11 mouse cellular contexts compared by ENCODE assay signal in genomic region chr14:96787917-96788316, GRCm38 (mm10).
"Had no signal": no experiment of that assay in that cellular context is flagged by ENCODE, and none has a peak within 500 bp of the region (broad histone marks: within the 10 kb centered on the region; RNA-seq: fewer than 3 reads in every experiment).

No protein-coding gene starts in this region.

- DNase-seq: gastrocnemius, postnatal 25 days; heart, adult 2 months; heart, postnatal 10 days; heart, postnatal 4 days; kidney, adult 18-20 months; kidney, adult 8-10 months; kidney, postnatal 10 days; kidney, postnatal 4 days; liver; liver, embryonic 13.5 days; liver, postnatal 0 days had no signal
